Mouse (Mus musculus) E14TG2a.4 (cell line): ENCODE measurements at regions not wholly inside any gene's neighbourhood (a gene's known extent, or its start where the extent isn't known, plus 50 kb on each side); places are given as distances from the start of the nearest gene placed in this dataset.

ENCODE experiments used
- CTCF ChIP-seq: conservative IDR thresholded peaks from 2 replicates; pipeline ENCODE4 v1.5.1; 2014; ENCODE audit warnings: low read length
- NANOG ChIP-seq: IDR thresholded peaks from 2 replicates; pipeline ENCODE4 v1.6.1; 2014; ENCODE audit warnings: borderline replicate concordance, low read length, mixed read lengths
- POU5F1 ChIP-seq: IDR thresholded peaks from 2 replicates; pipeline ENCODE4 v1.6.1; 2014; ENCODE audit warnings: low read length, borderline replicate concordance

- no peak for TF ChIP-seq CTCF
- no peak for TF ChIP-seq NANOG
- no peak for TF ChIP-seq POU5F1
These were observed 269.1 kb downstream of the Zfp704 start for GRCm38 (mm10) chr3:9340788-9341187.
